33 mouse cellular contexts compared by ENCODE assay signal in the genomic region with DNA sequence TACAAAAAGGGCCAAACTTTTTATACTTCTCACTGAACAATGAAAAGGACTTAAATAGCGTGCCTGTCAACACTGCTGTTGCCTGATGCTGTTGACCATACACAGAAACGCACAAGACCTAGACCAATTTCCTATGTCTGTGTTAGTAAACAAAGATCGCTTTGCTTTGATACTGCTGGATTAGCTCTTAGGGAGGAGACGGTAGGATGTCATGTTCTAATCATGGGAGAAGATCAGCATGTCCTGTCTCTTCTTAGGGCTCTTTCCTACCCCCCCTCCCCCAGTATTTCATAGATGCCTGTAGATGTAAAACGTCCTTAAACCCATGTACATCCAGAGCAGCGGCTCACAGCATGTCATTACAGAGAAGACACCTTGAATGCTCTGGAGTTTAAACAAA. TPM values are rescaled to one million over a fixed set of nuclear protein-coding genes. Genes with fewer than 3 reads are reported as not detected.
"Had no signal": no experiment of that assay in that cellular context is flagged by ENCODE, and none has a peak within 500 bp of the region (broad histone marks: within the 10 kb centered on the region; RNA-seq: fewer than 3 reads in every experiment).

No protein-coding gene starts in this region.

- H3K4me2 ChIP-seq: heart, embryonic 11.5 days; heart, embryonic 12.5 days; heart, embryonic 13.5 days; heart, embryonic 15.5 days; hindbrain, embryonic 12.5 days; hindbrain, embryonic 13.5 days; hindbrain, embryonic 14.5 days; hindbrain, embryonic 15.5 days; intestine, embryonic 15.5 days; kidney, embryonic 15.5 days had no signal

- H3K9ac ChIP-seq: heart, embryonic 12.5 days; heart, embryonic 13.5 days; heart, embryonic 15.5 days; hindbrain, embryonic 12.5 days; hindbrain, embryonic 13.5 days; hindbrain, embryonic 14.5 days; hindbrain, embryonic 15.5 days; intestine, embryonic 15.5 days; kidney, embryonic 15.5 days had no signal

- H3K9me3 ChIP-seq: heart, embryonic 10.5 days; hindbrain, embryonic 10.5 days; hindbrain, embryonic 12.5 days; hindbrain, embryonic 13.5 days; hindbrain, embryonic 15.5 days; intestine, embryonic 15.5 days; kidney, embryonic 15.5 days had no signal

- H3K27ac ChIP-seq: heart, adult 2 months; heart, embryonic 10.5 days; heart, embryonic 13.5 days; heart, embryonic 15.5 days; hindbrain, embryonic 10.5 days; hindbrain, embryonic 12.5 days; hindbrain, embryonic 13.5 days; hindbrain, embryonic 14.5 days; hindbrain, embryonic 15.5 days; hindbrain, postnatal 0 days; intestine, embryonic 15.5 days; kidney, embryonic 15.5 days; kidney, postnatal 0 days; layer of hippocampus, adult 2 months had no signal

- H3K36me3 ChIP-seq: heart, embryonic 10.5 days; heart, embryonic 12.5 days; heart, embryonic 13.5 days; heart, embryonic 15.5 days; hindbrain, embryonic 10.5 days; hindbrain, embryonic 12.5 days; hindbrain, embryonic 13.5 days; hindbrain, embryonic 15.5 days; intestine, embryonic 15.5 days; kidney, embryonic 15.5 days had no signal

- H3K4me1 ChIP-seq: heart, embryonic 10.5 days; heart, embryonic 12.5 days; heart, embryonic 13.5 days; heart, embryonic 15.5 days; hindbrain, embryonic 10.5 days; hindbrain, embryonic 12.5 days; hindbrain, embryonic 13.5 days; hindbrain, embryonic 15.5 days; intestine, embryonic 15.5 days; kidney, embryonic 15.5 days had no signal

- H3K4me3 ChIP-seq: heart, adult 2 months; heart, embryonic 10.5 days; heart, embryonic 12.5 days; heart, embryonic 13.5 days; heart, embryonic 15.5 days; hindbrain, embryonic 10.5 days; hindbrain, embryonic 12.5 days; hindbrain, embryonic 13.5 days; hindbrain, embryonic 15.5 days; intestine, embryonic 15.5 days; kidney, embryonic 15.5 days; layer of hippocampus, adult 2 months had no signal

- H3K27me3 ChIP-seq: heart, embryonic 12.5 days; heart, embryonic 13.5 days; heart, embryonic 15.5 days; hindbrain, embryonic 12.5 days; hindbrain, embryonic 13.5 days; hindbrain, embryonic 15.5 days; intestine, embryonic 15.5 days; kidney, embryonic 15.5 days had no signal

- ATAC-seq: hindbrain, embryonic 16.5 days; hindbrain, postnatal 0 days; inflammation-experienced regulatory T-cells, adult 6 months; intestine, embryonic 15.5 days; intestine, embryonic 16.5 days; intestine, postnatal 0 days had no signal

- DNase-seq: heart, adult 18-20 months; heart, adult 2 months; heart, postnatal 10 days; heart, postnatal 14 days; heart, postnatal 36 days; heart, postnatal 4 days; kidney, adult 11 months; kidney, adult 18-20 months; kidney, adult 8-10 months; kidney, postnatal 10 days; kidney, postnatal 14 days; kidney, postnatal 25 days; kidney, postnatal 4 days; layer of hippocampus, adult 9-11 months had no signal

RNA-seq across cellular contexts. Expression of a gene that starts 44.1 kb away (rescaled TPM):
- polyA plus RNA-seq: inflammation-experienced regulatory T-cells, adult 6 months had no signal
